Mouse (Mus musculus) forebrain, embryonic 11.5 days (tissue): ENCODE measurements around the gene Olfr453. TPM values are rescaled to one million over a fixed set of nuclear protein-coding genes. Genes with fewer than 3 reads are reported as not detected.
A peak's percentile ranks its signal among the peaks of the same experiment; 100 is the strongest.

Experiments
- ATAC-seq: fragments of 200-750 bp; cut with Nextera tagmentation; replicated peaks from 2 replicates; pipeline ENCODE4 v1.8.0; 2017; ENCODE audit warnings: moderate TSS enrichment; ENCODE audit not compliant: low FRiP score
- DNase-seq: peaks from one replicate; pipeline ENCODE4 v3.0.0-alpha.2; 2017; ENCODE audit warnings: low spot score
- H3K27ac ChIP-seq: fragments of 300-500 bp; sonication (generic); 2 replicates; pipeline ENCODE4 v1.5.1; 2014; ENCODE audit warnings: low read depth, low read length
- H3K27me3 ChIP-seq: fragments of 300-500 bp; sonication (generic); 2 replicates; pipeline ENCODE4 v1.6.1; 2014; ENCODE audit warnings: mild to moderate bottlenecking, low read length, mixed read lengths; ENCODE audit not compliant: control insufficient read depth, insufficient read depth
- H3K36me3 ChIP-seq: fragments of 300-500 bp; sonication (generic); 2 replicates; pipeline ENCODE4 v1.6.1; 2014; ENCODE audit warnings: mild to moderate bottlenecking, low read length, moderate library complexity, mixed read lengths; ENCODE audit not compliant: control insufficient read depth, insufficient read depth
- H3K4me1 ChIP-seq: fragments of 300-500 bp; sonication (generic); replicated peaks from 2 replicates; pipeline ENCODE4 v1.6.1; 2014; ENCODE audit warnings: low read length, mixed read lengths; ENCODE audit not compliant: control insufficient read depth, insufficient read depth
- H3K4me2 ChIP-seq: fragments of 300-500 bp; sonication (generic); 2 replicates; pipeline ENCODE4 v1.6.1; 2014; ENCODE audit warnings: low read depth, mild to moderate bottlenecking, low read length, moderate library complexity, mixed read lengths; ENCODE audit not compliant: severe bottlenecking
- H3K4me3 ChIP-seq: fragments of 300-500 bp; sonication (generic); 2 replicates; pipeline ENCODE4 v1.5.1; 2014; ENCODE audit warnings: low read depth, low read length
- H3K9ac ChIP-seq: fragments of 300-500 bp; sonication (generic); 2 replicates; pipeline ENCODE4 v1.6.1; 2014; ENCODE audit warnings: low read length
- H3K9me3 ChIP-seq: fragments of 300-500 bp; sonication (generic); 2 replicates; pipeline ENCODE4 v1.6.1; 2016; ENCODE audit warnings: low read length, mixed read lengths; ENCODE audit not compliant: control insufficient read depth
- WGBS: fragments of 180-500 bp; shearing (Covaris S2); extraction: QIAGEN DNeasy Blood & Tissue Kit; methylation state at CpG from one replicate; pipeline ENCODE4 v1.1.7; 2014; 5-methylcytosine and 5-hydroxymethylcytosine counted together
- polyA plus RNA-seq: library from polyadenylated mRNA; unstranded; fragments of >200 nt; fragmentation: Nextera tagmentation; extraction: Ambion mirVana; gene quantifications from 2 replicates; pipeline ENCODE4 v1.2.1, GENCODE M21; 2014

Gene Olfr453
- polyA plus RNA-seq, result not detected in 2 replicates

DNA sequence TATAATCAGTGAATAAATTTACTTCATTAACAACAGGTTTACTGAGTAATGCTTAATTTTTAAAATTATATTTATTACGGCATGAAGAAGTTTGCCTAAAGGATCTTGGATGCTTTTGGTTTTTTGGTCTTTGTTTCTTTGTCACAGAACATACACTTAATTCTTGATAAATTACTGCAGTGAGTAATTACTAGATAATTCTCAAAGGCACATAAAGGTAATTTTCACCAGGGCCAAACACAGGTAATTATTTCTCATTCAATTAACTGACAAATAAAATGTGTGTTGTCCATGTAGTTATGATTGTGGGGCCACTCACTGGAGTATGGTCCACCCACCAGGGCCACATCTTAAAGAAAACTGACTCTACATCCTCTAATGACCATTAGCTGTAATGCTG lies at the start of gene Olfr453:
Gene Olfr453 (plus strand): TSS at position 301 of the 400 bp plus-strand sequence.
- 98% methylated on average over 1 of the region's 1 CpGs for WGBS
- Histone ChIP-seq H3K4me1 (no peaks in the 10 kb centered on the region), H3K27me3 (no peaks in the 10 kb centered on the region), H3K4me2 (no peak within 1 kb of the TSS), H3K4me3 (no peak within 1 kb of the TSS), H3K36me3 (no peaks in the 10 kb centered on the region), H3K27ac (no peak within 1 kb of the TSS), H3K9ac (no peak within 1 kb of the TSS), H3K9me3 (no peaks in the 10 kb centered on the region)
- ATAC-seq (no peak), DNase-seq (no peak)

DNA sequence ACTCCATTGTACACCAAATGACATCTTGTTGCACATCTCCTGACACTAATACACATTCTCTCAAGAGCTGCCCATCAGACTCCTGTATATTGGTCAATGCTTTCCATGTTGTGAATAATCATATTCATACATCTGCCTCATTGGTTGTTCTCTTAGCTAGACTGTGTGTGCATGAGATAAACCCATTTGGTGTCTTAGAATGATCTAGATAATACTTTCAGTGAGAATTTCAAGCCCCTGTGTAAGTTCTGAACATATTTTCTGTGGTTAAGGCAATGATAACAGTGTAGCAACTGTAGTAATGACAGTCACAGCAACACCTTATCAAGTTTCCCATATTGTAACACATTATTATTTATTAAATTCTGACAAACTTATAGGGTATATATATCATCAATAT lies 49.4 kb upstream of the Olfr453 start:
- H3K4me3 ChIP-seq, result no peak overlapping the region
- H3K27me3 ChIP-seq, result no peaks in the 10 kb centered on the region
- no peaks in the 10 kb centered on the region; the same call in 1 of the 2 replicates for H3K36me3 ChIP-seq
- no peak overlapping the region for H3K4me2 ChIP-seq
- H3K9ac ChIP-seq, result no peak overlapping the region
- no peak for ATAC-seq
- H3K4me1 ChIP-seq, result peaks cover 5% of the 10 kb centered on the region; the same call in 1 of the 2 replicates
- DNase-seq, result no peak
- H3K9me3 ChIP-seq, result no peaks in the 10 kb centered on the region
- H3K27ac ChIP-seq, result no peak overlapping the region

DNA sequence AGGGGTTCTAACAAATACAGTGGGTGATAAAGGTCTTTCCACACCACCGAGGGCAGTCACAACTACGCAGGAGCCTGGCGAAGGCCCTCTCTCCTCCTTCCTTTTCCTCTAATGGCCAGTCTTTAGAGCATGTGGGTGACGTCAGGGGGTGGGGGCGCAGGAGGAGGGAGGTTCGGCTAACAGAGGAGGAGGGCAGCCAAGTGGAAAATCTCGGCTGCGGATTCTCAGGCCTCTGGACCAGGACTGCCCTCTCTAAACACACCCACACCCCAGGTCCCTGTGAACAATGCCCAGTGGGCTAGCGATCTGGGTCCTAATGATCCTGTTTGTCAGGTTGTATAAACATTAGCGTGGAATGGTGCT lies 47.0 kb upstream of the Olfr453 start:
- ATAC-seq, result peak; percentile 90

DNA sequence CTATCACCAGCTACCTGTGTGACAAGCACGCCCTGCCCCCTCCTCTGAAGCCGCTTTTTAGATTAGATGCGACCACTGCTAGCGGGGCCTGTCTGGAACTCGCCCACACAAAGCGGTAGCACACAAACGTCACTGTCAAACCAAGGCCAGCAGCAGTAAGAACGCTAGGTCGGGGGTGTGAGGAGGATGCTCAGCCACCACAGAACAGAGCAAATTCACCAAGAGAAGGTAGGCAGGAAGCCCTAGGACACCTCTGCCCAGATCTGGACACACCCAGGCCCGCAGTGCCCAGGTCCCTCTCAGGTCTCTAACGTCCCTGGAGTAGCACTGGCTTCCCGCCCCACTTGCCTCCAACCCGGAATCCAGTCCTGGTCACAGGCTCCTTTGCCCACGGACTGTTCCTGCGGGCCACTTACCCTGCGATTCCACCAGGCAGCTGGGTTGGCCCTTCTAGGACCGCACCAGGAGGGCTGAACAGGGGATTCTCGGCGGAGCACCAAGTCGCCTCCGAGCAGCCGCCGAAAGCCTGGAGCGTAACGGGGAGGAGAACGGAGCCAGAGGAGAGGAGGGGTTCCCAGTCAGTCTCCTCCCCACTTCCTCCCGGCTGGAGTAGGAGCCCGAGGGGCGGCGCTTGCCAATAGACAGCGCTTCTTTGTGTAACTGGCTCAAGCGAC lies 46.5 kb upstream of the Olfr453 start:
- ATAC-seq (peak; percentile 91), DNase-seq (peak; percentile 90)
- H3K4me1 ChIP-seq, result peaks cover 5% of the 10 kb centered on the region; the same call in 1 of the 2 replicates
- H3K4me2 ChIP-seq, result peak overlapping the region; percentile 67
- H3K9me3 ChIP-seq, result no peaks in the 10 kb centered on the region
- peak overlapping the region; percentile 89 for H3K9ac ChIP-seq
- H3K4me3 ChIP-seq, result peak overlapping the region; percentile 68
- H3K27ac ChIP-seq, result peak overlapping the region; percentile 93
- no peaks in the 10 kb centered on the region for H3K27me3 ChIP-seq
- WGBS, result 0% methylated on average over 32 of the region's 32 CpGs
- no peaks in the 10 kb centered on the region; the same call in 1 of the 2 replicates for H3K36me3 ChIP-seq

More for the DNA sequence above, 47.0 kb upstream of the Olfr453 start:
- no peaks in the 10 kb centered on the region for H3K9me3 ChIP-seq
- H3K36me3 ChIP-seq, result no peaks in the 10 kb centered on the region; the same call in 1 of the 2 replicates
- DNase-seq, result peak; percentile 91
- WGBS, result 0% methylated on average over 9 of the region's 10 CpGs
- peaks cover 5% of the 10 kb centered on the region; the same call in 1 of the 2 replicates for H3K4me1 ChIP-seq
- H3K9ac ChIP-seq, result peak overlapping the region; percentile 89
- H3K27ac ChIP-seq, result peak overlapping the region; percentile 93
- H3K4me2 ChIP-seq, result peak overlapping the region; percentile 67
- H3K27me3 ChIP-seq, result no peaks in the 10 kb centered on the region
- H3K4me3 ChIP-seq, result peak overlapping the region; percentile 68

DNA sequence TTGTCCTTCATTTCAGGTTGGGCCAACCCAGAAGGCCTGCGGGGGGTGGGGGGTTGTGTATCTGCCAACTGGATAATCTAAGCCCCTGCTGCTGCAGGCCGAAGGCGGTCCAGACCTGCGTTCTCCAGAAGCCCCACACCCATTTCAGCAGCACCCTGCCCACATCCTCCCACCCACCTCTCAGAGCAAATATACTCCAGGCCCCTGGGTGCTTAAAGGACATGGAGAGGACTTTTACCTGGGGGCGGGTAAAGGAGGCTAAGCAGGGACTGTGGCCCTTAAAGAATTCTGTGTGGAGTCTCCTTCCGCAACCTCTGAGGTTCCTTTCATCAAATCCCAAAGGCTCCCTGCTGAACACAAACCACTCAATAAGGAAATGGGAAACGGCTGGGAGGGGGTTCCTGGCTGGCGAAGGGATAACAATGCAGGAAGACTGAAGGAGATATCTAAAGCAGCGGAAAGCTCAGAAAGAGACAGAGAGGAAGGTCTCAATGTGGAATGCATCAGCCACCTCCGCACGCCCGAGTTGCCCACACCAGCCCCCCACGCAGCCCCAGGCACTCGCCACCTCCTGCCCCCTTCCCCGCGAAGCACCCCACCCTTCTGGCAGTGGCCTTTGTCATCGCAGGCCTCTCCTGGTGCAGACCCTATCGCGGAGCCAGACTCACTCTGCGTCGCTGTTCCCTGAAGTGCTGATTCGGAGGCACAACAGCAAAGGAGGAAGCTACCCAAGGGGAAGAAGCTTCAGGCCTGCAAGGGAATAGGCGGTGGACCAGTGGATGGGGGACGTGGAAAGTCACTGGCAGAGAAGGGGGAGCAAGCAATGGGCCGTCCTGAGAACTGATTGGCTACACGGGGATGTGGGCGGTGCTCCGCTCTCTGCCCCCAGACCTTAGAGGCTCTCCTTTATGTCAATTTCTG lies 29.6 kb upstream of the Olfr453 start, which contains the start of gene Tcaf1:
Gene Tcaf1 (minus strand): TSS at position 798 of the 921 bp plus-strand sequence.
- Histone ChIP-seq H3K27me3 (no peaks in the 10 kb centered on the region), H3K4me2 (peak within 1 kb of the TSS; percentile 74), H3K4me3 (peak within 1 kb of the TSS; percentile 69), H3K4me1 (no peaks in the 10 kb centered on the region), H3K9ac (peak within 1 kb of the TSS; percentile 84), H3K27ac (peak within 1 kb of the TSS; percentile 84), H3K36me3 (no peaks in the 10 kb centered on the region), H3K9me3 (no peaks in the 10 kb centered on the region)
- DNase-seq (peak; percentile 89), ATAC-seq (peak; percentile 100)
- 1% methylated on average over 28 of the region's 28 CpGs for WGBS

DNA sequence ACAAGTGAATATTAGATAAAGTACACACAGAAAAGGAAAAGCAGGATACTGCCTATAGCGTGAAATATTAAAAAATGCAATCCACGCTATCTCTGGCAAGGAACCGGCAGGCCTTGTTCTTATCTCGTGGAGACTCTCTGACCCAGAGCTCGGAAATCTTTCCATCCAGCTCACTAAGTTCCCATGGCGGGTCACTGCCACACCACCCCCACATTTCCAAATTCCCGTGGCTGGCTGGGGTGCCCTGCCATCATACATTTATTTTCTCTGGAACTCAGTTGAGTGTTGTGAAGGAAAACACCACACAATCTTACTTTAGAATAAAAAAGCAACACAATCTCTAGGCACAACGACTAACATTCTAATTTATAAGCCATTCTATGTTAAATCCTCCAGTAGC lies 24.5 kb upstream of the Olfr453 start:
- H3K4me3 ChIP-seq, result no peak overlapping the region
- no peaks in the 10 kb centered on the region for H3K4me1 ChIP-seq
- no peaks in the 10 kb centered on the region for H3K36me3 ChIP-seq
- no peak overlapping the region for H3K9ac ChIP-seq
- H3K27ac ChIP-seq, result no peak overlapping the region
- WGBS, result 82% methylated on average over 8 of the region's 8 CpGs
- H3K4me2 ChIP-seq, result no peak overlapping the region
- ATAC-seq (no peak), DNase-seq (no peak)
- H3K9me3 ChIP-seq, result no peaks in the 10 kb centered on the region
- no peaks in the 10 kb centered on the region for H3K27me3 ChIP-seq

DNA sequence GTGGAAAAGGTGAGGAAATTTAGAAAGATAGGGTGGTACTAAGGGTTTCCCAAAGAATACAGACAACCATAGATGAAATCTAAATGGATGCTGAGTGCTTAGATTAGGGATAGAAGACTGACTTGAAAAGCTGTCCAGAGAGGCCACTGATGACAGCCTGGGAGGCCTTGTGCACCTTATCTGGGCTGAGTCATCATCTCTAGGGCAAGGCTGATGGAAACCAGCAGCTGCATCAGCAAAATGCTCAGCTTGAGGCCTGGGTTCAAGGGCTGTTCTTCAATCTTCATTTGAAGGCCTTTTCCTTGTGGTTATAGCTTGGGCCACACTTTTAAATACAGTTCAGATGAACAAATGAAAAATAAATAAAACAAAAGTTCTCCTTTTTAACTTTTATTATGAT lies 21.2 kb upstream of the Olfr453 start:
- ATAC-seq, result no peak

DNA sequence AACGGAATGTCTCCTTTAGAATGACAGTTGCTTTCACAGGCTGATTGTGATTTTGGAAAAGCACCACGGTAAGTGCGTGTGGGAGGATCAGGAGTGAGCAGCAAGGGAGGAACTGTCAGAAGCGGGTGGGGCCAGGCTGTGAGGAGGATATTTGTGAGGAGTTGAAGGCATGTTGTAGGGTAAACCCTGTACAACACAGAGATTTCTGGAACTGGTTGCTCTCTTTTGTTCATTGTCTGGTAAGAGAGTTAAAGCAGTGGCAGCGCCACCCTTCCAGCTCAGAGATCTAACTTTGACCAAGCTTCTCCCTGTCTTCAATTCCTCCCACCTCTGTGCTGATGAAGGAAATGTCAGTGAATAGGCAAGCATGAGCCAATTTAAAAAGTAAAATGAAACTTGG lies 3.1 kb downstream of the Olfr453 start:
- Histone ChIP-seq H3K4me1 (no peaks in the 10 kb centered on the region), H3K9me3 (no peaks in the 10 kb centered on the region), H3K36me3 (no peaks in the 10 kb centered on the region), H3K4me2 (no peak overlapping the region), H3K9ac (no peak overlapping the region), H3K27ac (no peak overlapping the region), H3K27me3 (no peaks in the 10 kb centered on the region), H3K4me3 (no peak overlapping the region)
- ATAC-seq, result no peak
- DNase-seq, result no peak
- 89% methylated on average over 5 of the region's 5 CpGs for WGBS

More for the DNA sequence above, 21.2 kb upstream of the Olfr453 start:
- Histone ChIP-seq H3K4me2 (no peak overlapping the region), H3K27me3 (no peaks in the 10 kb centered on the region), H3K36me3 (no peaks in the 10 kb centered on the region), H3K9ac (no peak overlapping the region), H3K4me3 (no peak overlapping the region), H3K4me1 (no peaks in the 10 kb centered on the region), H3K27ac (no peak overlapping the region), H3K9me3 (no peaks in the 10 kb centered on the region)
- DNase-seq, result no peak
